Mouse (Mus musculus) limb, embryonic 10.5 days (tissue): Measurements from ENCODE around the gene Pycr1. TPM values are rescaled to one million over a fixed set of nuclear protein-coding genes. Genes with fewer than 3 reads are reported as not detected.
A peak's percentile ranks its signal among the peaks of the same experiment; 100 is the strongest.

Experiments used
- DNase-seq: peaks from one replicate; pipeline ENCODE4 v3.0.0-alpha.2; 2017; ENCODE audit warnings: low spot score
- H3K27ac ChIP-seq: fragments of 300-500 bp; sonication (generic); 2 replicates; pipeline ENCODE4 v1.5.1; 2016; ENCODE audit warnings: mild to moderate bottlenecking
- H3K27me3 ChIP-seq: fragments of 300-500 bp; sonication (generic); 2 replicates; pipeline ENCODE4 v1.6.1; 2016; ENCODE audit warnings: low read depth, mild to moderate bottlenecking; ENCODE audit not compliant: poor library complexity, severe bottlenecking
- H3K36me3 ChIP-seq: fragments of 300-500 bp; sonication (generic); 2 replicates; pipeline ENCODE4 v1.6.1; 2016; ENCODE audit warnings: mild to moderate bottlenecking, moderate library complexity
- H3K4me1 ChIP-seq: fragments of 300-500 bp; sonication (generic); 2 replicates; pipeline ENCODE4 v1.6.1; 2016
- H3K4me3 ChIP-seq: fragments of 300-500 bp; sonication (generic); 2 replicates; pipeline ENCODE4 v1.5.1; 2016; ENCODE audit warnings: mild to moderate bottlenecking, moderate library complexity
- H3K9me3 ChIP-seq: fragments of 300-500 bp; sonication (generic); replicated peaks from 2 replicates; pipeline ENCODE4 v1.6.1; 2016; ENCODE audit warnings: mild to moderate bottlenecking
- WGBS: fragments of 180-500 bp; shearing (Covaris S2); methylation state at CpG from one replicate; pipeline ENCODE4 v1.1.7; 2016; 5-methylcytosine and 5-hydroxymethylcytosine counted together
- polyA plus RNA-seq: library from polyadenylated mRNA; unstranded; fragments of >200 nt; fragmentation: Nextera tagmentation; extraction: Ambion mirVana; gene quantifications from 2 replicates; pipeline ENCODE4 v1.2.1, GENCODE M21; 2016

Pycr1 gene
- polyA plus RNA-seq, 1 experiment from 2014 or later, result 40.6 TPM

GRCm38 (mm10) chr11:120647047-120647830, 3.7 kb upstream of the Pycr1 start:
- DNase-seq, result no peak
- Histone ChIP-seq H3K4me3 (peak overlapping the region; percentile 29), H3K27ac (peak overlapping the region; percentile 43; the same call in 1 of the 2 replicates), H3K36me3 (no peaks in the 10 kb centered on the region), H3K27me3 (peaks cover 25% of the 10 kb centered on the region), H3K9me3 (no peaks in the 10 kb centered on the region), H3K4me1 (peaks cover 33% of the 10 kb centered on the region)
- 76% methylated on average over 35 of the region's 35 CpGs for WGBS

- DNase-seq, result no peak
- Histone ChIP-seq H3K36me3 (no peaks in the 10 kb centered on the region), H3K27me3 (peaks cover 16% of the 10 kb centered on the region), H3K27ac (peak overlapping the region; percentile 82), H3K4me1 (peaks cover 45% of the 10 kb centered on the region), H3K4me3 (peak overlapping the region; percentile 59), H3K9me3 (no peaks in the 10 kb centered on the region)
- under 1% methylated on average over 18 of the region's 18 CpGs for WGBS
Observed at GRCm38 (mm10) chr11:120642939-120643600, 499 bp downstream of the Pycr1 start.

GRCm38 (mm10) chr11:120641869-120642268, 1.7 kb downstream of the Pycr1 start:
- WGBS, result 71% methylated on average over 8 of the region's 8 CpGs
- H3K9me3 ChIP-seq, result no peaks in the 10 kb centered on the region
- H3K27me3 ChIP-seq, result peaks cover 4% of the 10 kb centered on the region
- H3K4me3 ChIP-seq, result no peak overlapping the region
- H3K36me3 ChIP-seq, result no peaks in the 10 kb centered on the region
- H3K27ac ChIP-seq, result peak overlapping the region; percentile 46; the same call in 1 of the 2 replicates
- peaks cover 36% of the 10 kb centered on the region for H3K4me1 ChIP-seq
- DNase-seq, result no peak

GRCm38 (mm10) chr11:120641255-120641654, 2.3 kb downstream of the Pycr1 start:
- Histone ChIP-seq H3K27ac (peak overlapping the region; percentile 46; the same call in 1 of the 2 replicates), H3K27me3 (no peaks in the 10 kb centered on the region), H3K4me3 (0 out of 2 replicates have a peak overlapping the region, but pooled peaks have one; percentile 1), H3K4me1 (peaks cover 36% of the 10 kb centered on the region), H3K9me3 (no peaks in the 10 kb centered on the region), H3K36me3 (no peaks in the 10 kb centered on the region)
- 51% methylated on average over 9 of the region's 9 CpGs for WGBS
- DNase-seq, result no peak

- DNase-seq, result no peak
- Histone ChIP-seq H3K27me3 (no peaks in the 10 kb centered on the region), H3K36me3 (peaks cover 7% of the 10 kb centered on the region), H3K4me1 (peaks cover 34% of the 10 kb centered on the region), H3K4me3 (0 out of 2 replicates have a peak overlapping the region, but pooled peaks have one; percentile 92), H3K27ac (no peak overlapping the region), H3K9me3 (no peaks in the 10 kb centered on the region)
- WGBS, result 86% methylated on average over 5 of the region's 5 CpGs
Observed at GRCm38 (mm10) chr11:120634810-120635209, 8.8 kb downstream of the Pycr1 start.

- no peaks in the 10 kb centered on the region for H3K27me3 ChIP-seq
- peaks cover 17% of the 10 kb centered on the region for H3K36me3 ChIP-seq
- 11% methylated on average over 58 of the region's 58 CpGs for WGBS
- peaks cover 41% of the 10 kb centered on the region for H3K4me1 ChIP-seq
- H3K27ac ChIP-seq, result peak within 1 kb of the TSS; percentile 96
- DNase-seq, result peak; percentile 98
- peak within 1 kb of the TSS; percentile 92 for H3K4me3 ChIP-seq
- H3K9me3 ChIP-seq, result no peaks in the 10 kb centered on the region
Observed at GRCm38 (mm10) chr11:120633520-120634343, 9.8 kb downstream of the Pycr1 start, which contains the start of gene Mafg. Mafg (minus strand) TSS chr11:120633600.

- peaks cover 41% of the 10 kb centered on the region for H3K4me1 ChIP-seq
- H3K4me3 ChIP-seq, result peak overlapping the region; percentile 92
Observed at GRCm38 (mm10) chr11:120632559-120633519, 10.7 kb downstream of the Pycr1 start.

GRCm38 (mm10) chr11:120631726-120632448, 11.7 kb downstream of the Pycr1 start:
- peaks cover 41% of the 10 kb centered on the region for H3K4me1 ChIP-seq
- H3K27ac ChIP-seq, result peak overlapping the region; percentile 96
- H3K9me3 ChIP-seq, result no peaks in the 10 kb centered on the region
- H3K4me3 ChIP-seq, result peak overlapping the region; percentile 92
- 69% methylated on average over 4 of the region's 4 CpGs for WGBS
- DNase-seq, result no peak
- no peaks in the 10 kb centered on the region for H3K27me3 ChIP-seq
- peaks cover 33% of the 10 kb centered on the region for H3K36me3 ChIP-seq

More at GRCm38 (mm10) chr11:120632559-120633519, 10.7 kb downstream of the Pycr1 start:
- H3K36me3 ChIP-seq, result peaks cover 23% of the 10 kb centered on the region
- WGBS, result under 1% methylated on average over 105 of the region's 116 CpGs
- no peaks in the 10 kb centered on the region for H3K9me3 ChIP-seq
- H3K27me3 ChIP-seq, result no peaks in the 10 kb centered on the region
- DNase-seq, result peak; percentile 74
- peak overlapping the region; percentile 96 for H3K27ac ChIP-seq

GRCm38 (mm10) chr11:120630881-120631725, 12.5 kb downstream of the Pycr1 start:
- no peak for DNase-seq
- peaks cover 40% of the 10 kb centered on the region for H3K36me3 ChIP-seq
- H3K9me3 ChIP-seq, result no peaks in the 10 kb centered on the region
- peak overlapping the region; percentile 66; the same call in 1 of the 2 replicates for H3K27ac ChIP-seq
- WGBS, result 46% methylated on average over 7 of the region's 7 CpGs
- H3K27me3 ChIP-seq, result no peaks in the 10 kb centered on the region
- H3K4me3 ChIP-seq, result peak overlapping the region; percentile 92
- H3K4me1 ChIP-seq, result peaks cover 42% of the 10 kb centered on the region

GRCm38 (mm10) chr11:120630401-120630871, 13.1 kb downstream of the Pycr1 start:
- DNase-seq, result no peak
- Histone ChIP-seq H3K4me3 (peak overlapping the region; percentile 18), H3K9me3 (no peaks in the 10 kb centered on the region), H3K27me3 (no peaks in the 10 kb centered on the region), H3K36me3 (peaks cover 43% of the 10 kb centered on the region), H3K4me1 (peaks cover 48% of the 10 kb centered on the region), H3K27ac (peak overlapping the region; percentile 66)
- 64% methylated on average over 5 of the region's 5 CpGs for WGBS
